Mouse (Mus musculus) megakaryocyte-erythroid progenitor cell, adult 5-6 weeks (primary cell): Measurements from ENCODE around the gene Pagr1a. TPM values are rescaled to one million over a fixed set of nuclear protein-coding genes. Genes with fewer than 3 reads are reported as not detected.

ENCODE experiments used
- total RNA-seq, 2 experiments: library from RNA; stranded (forward) in 1 of 2; stranded (reverse) in 1 of 2; fragments of 200-1000, 215-1000 nt in 1 of 2; fragments of >200 nt in 1 of 2; fragmentation: Nextera tagmentation in 1 of 2; gene quantifications; 2 replicates each; pipeline ENCODE4 v1.2.3; 2014 to 2017

Gene Pagr1a
- total RNA-seq, 2 experiments from 2014 or later = 24.5 to 62.5 TPM

Other genes starting within 250 kb of the Pagr1a start
Only the 30 nearest of the 32 such genes appear.
- gene Tbx6, start 235.9 kb downstream of the Pagr1a start, total RNA-seq (2014; fragmentation: Nextera tagmentation) = 0.69 and 3.1 TPM in 2 replicates
- not detected in 2 replicates for gene Tbx6, start 235.9 kb downstream of the Pagr1a start, total RNA-seq (2017)
- 176 and 189 TPM in 2 replicates for gene Ppp4c, start 224.9 kb downstream of the Pagr1a start, total RNA-seq (2014; fragmentation: Nextera tagmentation)
- gene Ppp4c, start 224.9 kb downstream of the Pagr1a start, total RNA-seq (2017) = 104 and 127 TPM in 2 replicates
- gene Fam57b, start 219.7 kb downstream of the Pagr1a start, total RNA-seq (2014; fragmentation: Nextera tagmentation) = 0.61 TPM in 1 of 2 replicates, not detected in the other
- 0.42 TPM in 1 of 2 replicates, not detected in the other for gene Fam57b, start 219.7 kb downstream of the Pagr1a start, total RNA-seq (2017)
- not detected in 2 replicates for gene 4930451I11Rik, start 185.7 kb downstream of the Pagr1a start, total RNA-seq (2014; fragmentation: Nextera tagmentation)
- not detected in 2 replicates for gene 4930451I11Rik, start 185.7 kb downstream of the Pagr1a start, total RNA-seq (2017)
- gene Doc2a, start 169.9 kb downstream of the Pagr1a start, total RNA-seq (2014; fragmentation: Nextera tagmentation) = not detected in 2 replicates
- gene Doc2a, start 169.9 kb downstream of the Pagr1a start, total RNA-seq (2017) = not detected in 2 replicates
- 51.6 and 123 TPM in 2 replicates for gene Hirip3, start 155.4 kb downstream of the Pagr1a start, total RNA-seq (2014; fragmentation: Nextera tagmentation)
- 327 and 333 TPM in 2 replicates for gene Hirip3, start 155.4 kb downstream of the Pagr1a start, total RNA-seq (2017)
- gene Ino80e, start 155.0 kb downstream of the Pagr1a start, total RNA-seq (2014; fragmentation: Nextera tagmentation) = 124 and 132 TPM in 2 replicates
- gene Ino80e, start 155.0 kb downstream of the Pagr1a start, total RNA-seq (2017) = 29.4 and 45.6 TPM in 2 replicates
- 36.1 and 44.2 TPM in 2 replicates for gene Taok2, start 132.6 kb downstream of the Pagr1a start, total RNA-seq (2014; fragmentation: Nextera tagmentation)
- gene Taok2, start 132.6 kb downstream of the Pagr1a start, total RNA-seq (2017) = 22.1 and 25.1 TPM in 2 replicates
- gene Tmem219, start 94.4 kb downstream of the Pagr1a start, total RNA-seq (2014; fragmentation: Nextera tagmentation) = 22.0 and 27.2 TPM in 2 replicates
- 9.2 and 17.9 TPM in 2 replicates for gene Tmem219, start 94.4 kb downstream of the Pagr1a start, total RNA-seq (2017)
- 14.0 and 18.6 TPM in 2 replicates for gene Kctd13, start 88.5 kb downstream of the Pagr1a start, total RNA-seq (2014; fragmentation: Nextera tagmentation)
- 9.0 and 22.1 TPM in 2 replicates for gene Kctd13, start 88.5 kb downstream of the Pagr1a start, total RNA-seq (2017)
- not detected in 2 replicates for gene Asphd1, start 67.8 kb downstream of the Pagr1a start, total RNA-seq (2014; fragmentation: Nextera tagmentation)
- gene Asphd1, start 67.8 kb downstream of the Pagr1a start, total RNA-seq (2017) = not detected in 2 replicates
- gene Sez6l2, start 66.8 kb downstream of the Pagr1a start, total RNA-seq (2014; fragmentation: Nextera tagmentation) = 3.2 and 4.4 TPM in 2 replicates
- 0.76 TPM in 1 of 2 replicates, not detected in the other for gene Sez6l2, start 66.8 kb downstream of the Pagr1a start, total RNA-seq (2017)
- 61.3 and 70.2 TPM in 2 replicates for gene Cdipt, start 41.4 kb downstream of the Pagr1a start, total RNA-seq (2014; fragmentation: Nextera tagmentation)
- 31.8 and 49.8 TPM in 2 replicates for gene Cdipt, start 41.4 kb downstream of the Pagr1a start, total RNA-seq (2017)
- not detected in 2 replicates for gene Cdiptos, start 41.3 kb downstream of the Pagr1a start, total RNA-seq (2014; fragmentation: Nextera tagmentation)
- gene Cdiptos, start 41.3 kb downstream of the Pagr1a start, total RNA-seq (2017) = 0.23 TPM in 1 of 2 replicates, not detected in the other
- 5.6 and 7.9 TPM in 2 replicates for gene Mvp, start 2.7 kb downstream of the Pagr1a start, total RNA-seq (2014; fragmentation: Nextera tagmentation)
- 13.5 and 19.7 TPM in 2 replicates for gene Mvp, start 2.7 kb downstream of the Pagr1a start, total RNA-seq (2017)
- gene Pagr1b, start 868 bp downstream of the Pagr1a start, total RNA-seq (2014; fragmentation: Nextera tagmentation) = 0.66 TPM in 1 of 2 replicates, not detected in the other
- gene Pagr1b, start 868 bp downstream of the Pagr1a start, total RNA-seq (2017) = 4.5 and 8.7 TPM in 2 replicates
- 0.47 and 3.3 TPM in 2 replicates for gene Gm42742, start 3.7 kb upstream of the Pagr1a start, total RNA-seq (2014; fragmentation: Nextera tagmentation)
- 22.6 TPM in 1 of 2 replicates, not detected in the other for gene Gm42742, start 3.7 kb upstream of the Pagr1a start, total RNA-seq (2017)
- gene Prrt2, start 3.9 kb upstream of the Pagr1a start, total RNA-seq (2014; fragmentation: Nextera tagmentation) = 0.74 and 2.0 TPM in 2 replicates
- gene Prrt2, start 3.9 kb upstream of the Pagr1a start, total RNA-seq (2017) = 0.80 and 2.3 TPM in 2 replicates
- gene Maz, start 9.7 kb upstream of the Pagr1a start, total RNA-seq (2014; fragmentation: Nextera tagmentation) = 256 and 270 TPM in 2 replicates
- gene Maz, start 9.7 kb upstream of the Pagr1a start, total RNA-seq (2017) = 54.2 and 70.0 TPM in 2 replicates
- 68.1 and 120 TPM in 2 replicates for gene Kif22, start 25.1 kb upstream of the Pagr1a start, total RNA-seq (2014; fragmentation: Nextera tagmentation)
- 56.1 and 67.7 TPM in 2 replicates for gene Kif22, start 25.1 kb upstream of the Pagr1a start, total RNA-seq (2017)
- 61.9 and 97.7 TPM in 2 replicates for gene Zg16, start 70.0 kb upstream of the Pagr1a start, total RNA-seq (2014; fragmentation: Nextera tagmentation)
- gene Zg16, start 70.0 kb upstream of the Pagr1a start, total RNA-seq (2017) = 27.8 and 47.2 TPM in 2 replicates
- gene AI467606, start 74.0 kb upstream of the Pagr1a start, total RNA-seq (2014; fragmentation: Nextera tagmentation) = 17.6 and 18.5 TPM in 2 replicates
- gene AI467606, start 74.0 kb upstream of the Pagr1a start, total RNA-seq (2017) = 14.2 and 17.9 TPM in 2 replicates
- gene Qprt, start 104.9 kb upstream of the Pagr1a start, total RNA-seq (2014; fragmentation: Nextera tagmentation) = 4.4 and 8.2 TPM in 2 replicates
- 1.7 and 5.3 TPM in 2 replicates for gene Qprt, start 104.9 kb upstream of the Pagr1a start, total RNA-seq (2017)
- 134 and 142 TPM in 2 replicates for gene Spn, start 120.5 kb upstream of the Pagr1a start, total RNA-seq (2014; fragmentation: Nextera tagmentation)
- 294 and 351 TPM in 2 replicates for gene Spn, start 120.5 kb upstream of the Pagr1a start, total RNA-seq (2017)
- gene Cd2bp2, start 178.7 kb upstream of the Pagr1a start, total RNA-seq (2014; fragmentation: Nextera tagmentation) = 49.6 and 54.8 TPM in 2 replicates
- 51.8 and 63.3 TPM in 2 replicates for gene Cd2bp2, start 178.7 kb upstream of the Pagr1a start, total RNA-seq (2017)
- 25.5 and 35.8 TPM in 2 replicates for gene Tbc1d10b, start 191.1 kb upstream of the Pagr1a start, total RNA-seq (2014; fragmentation: Nextera tagmentation)
- gene Tbc1d10b, start 191.1 kb upstream of the Pagr1a start, total RNA-seq (2017) = 23.9 and 41.0 TPM in 2 replicates
- 36.1 and 48.6 TPM in 2 replicates for gene Mylpf, start 191.5 kb upstream of the Pagr1a start, total RNA-seq (2014; fragmentation: Nextera tagmentation)
- 22.2 and 30.8 TPM in 2 replicates for gene Mylpf, start 191.5 kb upstream of the Pagr1a start, total RNA-seq (2017)
- gene Zfp553, start 215.7 kb upstream of the Pagr1a start, total RNA-seq (2014; fragmentation: Nextera tagmentation) = 17.0 and 18.3 TPM in 2 replicates
- 22.7 and 31.7 TPM in 2 replicates for gene Zfp553, start 215.7 kb upstream of the Pagr1a start, total RNA-seq (2017)
- 41.3 and 47.7 TPM in 2 replicates for gene Sept1, start 215.8 kb upstream of the Pagr1a start, total RNA-seq (2014; fragmentation: Nextera tagmentation)
- 24.8 and 25.5 TPM in 2 replicates for gene Sept1, start 215.8 kb upstream of the Pagr1a start, total RNA-seq (2017)
- 15.1 and 16.6 TPM in 2 replicates for gene Zfp771, start 226.9 kb upstream of the Pagr1a start, total RNA-seq (2014; fragmentation: Nextera tagmentation)
- gene Zfp771, start 226.9 kb upstream of the Pagr1a start, total RNA-seq (2017) = 13.6 and 14.1 TPM in 2 replicates